Mouse (Mus musculus): ENCODE results near the gene Ces2f. TPM values are rescaled to one million over a fixed set of nuclear protein-coding genes. Genes with fewer than 3 reads are reported as not detected.

Gene Ces2f
- polyA plus RNA-seq, 1 experiment from 2014 or later, result not detected

Other genes starting within 250 kb of the Ces2f start
- gene Ces2a, start 213.4 kb upstream of the Ces2f start, polyA plus RNA-seq (2014; fragmentation: Nextera tagmentation; extraction: Ambion mirVana), result not detected in 2 replicates
- 0.13 and 0.20 TPM in 2 replicates for gene Ces2b, start 115.8 kb upstream of the Ces2f start, polyA plus RNA-seq (2014; fragmentation: Nextera tagmentation; extraction: Ambion mirVana)
- gene Ces2c, start 100.3 kb upstream of the Ces2f start, polyA plus RNA-seq (2014; fragmentation: Nextera tagmentation; extraction: Ambion mirVana), result not detected in 2 replicates
- not detected in 2 replicates for gene Ces2e, start 21.1 kb upstream of the Ces2f start, polyA plus RNA-seq (2014; fragmentation: Nextera tagmentation; extraction: Ambion mirVana)
- gene Ces2g, start 14.4 kb downstream of the Ces2f start, polyA plus RNA-seq (2014; fragmentation: Nextera tagmentation; extraction: Ambion mirVana), result not detected in 2 replicates
- not detected in 2 replicates for gene Ces2h, start 53.5 kb downstream of the Ces2f start, polyA plus RNA-seq (2014; fragmentation: Nextera tagmentation; extraction: Ambion mirVana)
- not detected in 2 replicates for gene Ces3a, start 101.2 kb downstream of the Ces2f start, polyA plus RNA-seq (2014; fragmentation: Nextera tagmentation; extraction: Ambion mirVana)
- not detected in 2 replicates for gene Ces3b, start 136.4 kb downstream of the Ces2f start, polyA plus RNA-seq (2014; fragmentation: Nextera tagmentation; extraction: Ambion mirVana)
- not detected in 2 replicates for gene Ces4a, start 184.4 kb downstream of the Ces2f start, polyA plus RNA-seq (2014; fragmentation: Nextera tagmentation; extraction: Ambion mirVana)
- gene Cbfb, start 223.3 kb downstream of the Ces2f start, polyA plus RNA-seq (2014; fragmentation: Nextera tagmentation; extraction: Ambion mirVana), result 105 TPM in 2 replicates

Data from limb, embryonic 11.5 days (tissue).